In genomic region chr8:47615061-47615460, GRCm38 (mm10) we compare ENCODE assay signal across 25 mouse cellular contexts.
DNase-seq lines count a peak whose midpoint lies in the region; ATAC-seq and TF ChIP-seq lines count a peak whose summit lies in the region.
"Had no signal": no experiment of that assay in that cellular context is flagged by ENCODE, and none has a peak within 500 bp of the region (broad histone marks: within the 10 kb centered on the region; RNA-seq: fewer than 3 reads in every experiment).

No protein-coding gene starts in this region.

- H3K4me2 ChIP-seq in forebrain, embryonic 14.5 days (ENCODE audit: low read length), result no peak overlapping the region
- no peak overlapping the region for H3K4me2 ChIP-seq in forebrain, postnatal 0 days (ENCODE audit: low read depth)
- no peak overlapping the region for H3K4me2 ChIP-seq in intestine, embryonic 16.5 days (ENCODE audit: low read depth, low read length)
- H3K4me2 ChIP-seq: embryonic facial prominence, embryonic 12.5 days; forebrain, embryonic 13.5 days had no signal

- no peak overlapping the region for H3K4me3 ChIP-seq in forebrain, embryonic 14.5 days (ENCODE audit: low read depth, low read length)
- no peak overlapping the region for H3K4me3 ChIP-seq in forebrain, postnatal 0 days (ENCODE audit: low read depth, low read length)
- no peak overlapping the region for H3K4me3 ChIP-seq in intestine, embryonic 16.5 days (ENCODE audit: low read length)
- H3K4me3 ChIP-seq: embryonic facial prominence, embryonic 10.5 days; embryonic facial prominence, embryonic 12.5 days; forebrain, embryonic 13.5 days had no signal

- no peaks in the 10 kb centered on the region for H3K4me1 ChIP-seq in forebrain, embryonic 14.5 days (ENCODE audit: control insufficient read depth, insufficient read depth, low read length)
- no peaks in the 10 kb centered on the region for H3K4me1 ChIP-seq in forebrain, postnatal 0 days (ENCODE audit: insufficient read depth)
- no peaks in the 10 kb centered on the region for H3K4me1 ChIP-seq in intestine, embryonic 16.5 days (ENCODE audit: control insufficient read depth, insufficient read depth, low read length)
- H3K4me1 ChIP-seq: embryonic facial prominence, embryonic 12.5 days; forebrain, embryonic 13.5 days had no signal

- H3K9ac ChIP-seq in forebrain, embryonic 14.5 days (ENCODE audit: low read length), result no peak overlapping the region
- H3K9ac ChIP-seq in forebrain, postnatal 0 days, result no peak overlapping the region
- H3K9ac ChIP-seq in intestine, embryonic 16.5 days (ENCODE audit: low read depth, low read length), result no peak overlapping the region
- H3K9ac ChIP-seq: embryonic facial prominence, embryonic 12.5 days; forebrain, embryonic 13.5 days had no signal

- TF ChIP-seq CTCF in forebrain, postnatal 0 days (IDR thresholded peaks at IDR 0.05; ENCODE audit: low read depth), result no peak

- no peak for ATAC-seq in forebrain, embryonic 14.5 days
- ATAC-seq in forebrain, postnatal 0 days, result no peak
- ATAC-seq in intestine, embryonic 16.5 days, result no peak
- ATAC-seq: activated CD4-positive, CD25-positive, alpha-beta regulatory T cell, adult 4 months; CD4-positive, CD25-positive, alpha-beta regulatory T cell, adult 4 months; forebrain, embryonic 13.5 days; forebrain, embryonic 16.5 days; Patski had no signal

- H3K27me3 ChIP-seq in forebrain, embryonic 14.5 days (replicated peaks; ENCODE audit: control insufficient read depth, insufficient read depth, low read length), result no peaks in the 10 kb centered on the region
- no peaks in the 10 kb centered on the region for H3K27me3 ChIP-seq in forebrain, postnatal 0 days (ENCODE audit: insufficient read depth, low read length)
- H3K27me3 ChIP-seq in intestine, embryonic 16.5 days (replicated peaks; ENCODE audit: control insufficient read depth, insufficient read depth, low read length), result no peaks in the 10 kb centered on the region
- H3K27me3 ChIP-seq: CH12.LX; embryonic facial prominence, embryonic 12.5 days; forebrain, embryonic 13.5 days had no signal

- H3K27ac ChIP-seq in forebrain, embryonic 14.5 days (ENCODE audit: low read depth, low read length), result no peak overlapping the region
- H3K27ac ChIP-seq in forebrain, postnatal 0 days (ENCODE audit: low read depth, low read length), result no peak overlapping the region
- no peak overlapping the region for H3K27ac ChIP-seq in intestine, embryonic 16.5 days (ENCODE audit: low read length)
- H3K27ac ChIP-seq: embryonic facial prominence, embryonic 10.5 days; embryonic facial prominence, embryonic 12.5 days; forebrain, embryonic 13.5 days had no signal

- H3K9me3 ChIP-seq in forebrain, embryonic 14.5 days (replicated peaks; ENCODE audit: control insufficient read depth, low read length), result no peaks in the 10 kb centered on the region
- no peaks in the 10 kb centered on the region for H3K9me3 ChIP-seq in forebrain, postnatal 0 days (ENCODE audit: low read length)
- no peaks in the 10 kb centered on the region for H3K9me3 ChIP-seq in intestine, embryonic 16.5 days (ENCODE audit: control insufficient read depth, low read length)
- H3K9me3 ChIP-seq: embryonic facial prominence, embryonic 10.5 days; forebrain, embryonic 13.5 days; G1E had no signal

- peak; percentile 44 for DNase-seq in forebrain, embryonic 14.5 days (ENCODE audit: low spot score)
- no peak for DNase-seq in forebrain, postnatal 0 days
- peak; percentile 19 for DNase-seq in layer of hippocampus, adult 9-11 months
- no peak for DNase-seq in layer of hippocampus, postnatal 25 days (ENCODE audit: extremely low spot score in 1 of 2, low spot score in 1 of 2)
- peak; percentile 28 for DNase-seq in brain, adult 2 months (ENCODE audit: low read depth, low spot score)
- DNase-seq in heart, adult 11 months, result no peak
- DNase-seq: adrenal gland, adult 8-10 months; adrenal gland, postnatal 14 days; adrenal gland, postnatal 36 days; B cell, adult 2 months; cerebellum, adult 11-12 months; cerebellum, adult 2 months; cerebellum, adult 9-10 months; cerebellum, postnatal 10 days; cerebellum, postnatal 25 days had no signal

- 81% methylated on average over 8 of the region's 8 CpGs for WGBS in forebrain, embryonic 14.5 days
- 46% methylated on average over 8 of the region's 8 CpGs for WGBS in forebrain, postnatal 0 days
- 91% methylated on average over 8 of the region's 8 CpGs for WGBS in intestine, embryonic 16.5 days

- no peaks in the 10 kb centered on the region for H3K36me3 ChIP-seq in forebrain, embryonic 14.5 days (ENCODE audit: control insufficient read depth, insufficient read depth, low read length)
- H3K36me3 ChIP-seq in forebrain, postnatal 0 days (ENCODE audit: insufficient read depth), result no peaks in the 10 kb centered on the region
- no peaks in the 10 kb centered on the region for H3K36me3 ChIP-seq in intestine, embryonic 16.5 days (ENCODE audit: control insufficient read depth, insufficient read depth, low read length)
- H3K36me3 ChIP-seq: embryonic facial prominence, embryonic 10.5 days; embryonic facial prominence, embryonic 12.5 days; G1E had no signal

Comparison
In these comparisons a context has a peak if more than half of its experiments do, and no peak if none do; other contexts are left out.
1. DNase-seq: peak in forebrain, embryonic 14.5 days (single experiment), layer of hippocampus, adult 9-11 months (single experiment) and brain, adult 2 months (single experiment); none in forebrain, postnatal 0 days (single experiment), layer of hippocampus, postnatal 25 days (0 of 2) and heart, adult 11 months (single experiment).